Mouse (Mus musculus) macrophage (primary cell): ENCODE measurements around the gene Npcd. TPM values are rescaled to one million over a fixed set of nuclear protein-coding genes. Genes with fewer than 3 reads are reported as not detected.

Experiments
- H3K27ac ChIP-seq: fragments of 350-480 bp; formaldehyde crosslinking; 2 replicates; pipeline ENCODE4 v1.9.0; 2021
- H3K36me3 ChIP-seq: fragments of 350-480 bp; formaldehyde crosslinking; 2 replicates; pipeline ENCODE4 v1.9.0; 2021; ENCODE audit errors: inconsistent target
- H3K4me3 ChIP-seq: fragments of 350-480 bp; formaldehyde crosslinking; 2 replicates; pipeline ENCODE4 v1.9.0; 2021; ENCODE audit errors: inconsistent target
- H3K79me2 ChIP-seq: fragments of 350-480 bp; formaldehyde crosslinking; 2 replicates; pipeline ENCODE4 v1.9.0; 2021; ENCODE audit errors: inconsistent target
- WGBS: methylation state at CpG from one replicate; pipeline ENCODE4 v1.1.7; 2026; ENCODE audit warnings: inconsistent platforms; ENCODE audit not compliant: missing documents; 5-methylcytosine and 5-hydroxymethylcytosine counted together
- polyA plus RNA-seq: library from polyadenylated mRNA; stranded (reverse); fragments of 250-400 nt; gene quantifications from 3 replicates; pipeline ENCODE4 v1.2.4, GENCODE M21; 2018; ENCODE audit warnings: inconsistent platforms

Npcd gene
- polyA plus RNA-seq, 1 experiment from 2014 or later: not detected

DNA sequence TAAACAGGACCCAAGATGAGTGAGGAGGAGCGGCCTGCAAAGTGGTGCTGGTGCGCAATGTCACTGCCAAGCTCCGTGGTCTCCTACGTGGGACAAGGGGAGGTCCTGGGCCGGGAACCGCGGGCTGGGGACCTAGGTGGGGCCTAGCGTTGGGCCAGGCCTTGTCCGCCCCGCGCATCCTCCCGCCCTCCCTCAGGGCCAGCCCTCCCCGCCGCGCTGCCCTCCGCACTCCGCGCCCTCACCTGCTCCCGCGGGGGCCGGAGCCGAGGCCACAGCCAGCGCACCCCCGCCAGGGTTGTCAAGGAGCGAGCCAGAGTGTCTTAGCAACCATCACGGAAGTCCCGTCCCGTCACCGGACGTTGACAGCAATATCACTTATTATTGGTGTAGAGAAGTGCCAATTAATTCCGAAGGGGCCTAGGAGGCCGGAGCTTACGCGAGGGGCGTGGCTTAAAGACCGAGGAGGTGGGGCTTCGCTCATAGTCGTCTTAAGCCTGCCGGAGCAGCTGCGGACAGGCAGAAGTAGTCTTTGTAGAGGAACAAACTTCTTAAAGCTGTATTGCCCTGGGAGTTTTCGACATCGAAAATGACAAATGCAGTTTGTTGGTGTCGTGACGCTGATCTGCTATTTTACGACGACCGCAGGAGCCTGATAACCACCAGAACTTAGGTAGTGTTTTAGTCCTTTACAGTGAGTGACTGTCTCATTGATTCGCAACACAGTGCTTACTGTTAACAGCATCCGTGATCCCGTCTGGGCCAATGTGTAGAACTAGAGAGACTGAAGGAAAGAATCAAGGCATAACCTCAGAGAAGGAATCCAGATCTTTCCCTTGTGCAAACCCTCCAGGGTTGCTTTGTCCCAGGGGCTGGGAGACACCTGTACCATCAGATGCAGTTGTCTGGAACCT lies 59.7 kb downstream of the Npcd start:
- Histone ChIP-seq H3K36me3 (no peaks in the 10 kb centered on the region), H3K79me2 (peaks cover 25% of the 10 kb centered on the region; the same call in 1 of the 2 replicates), H3K4me3 (peak overlapping the region; percentile 85), H3K27ac (peak overlapping the region; percentile 16)
- WGBS: 1% methylated on average over 50 of the region's 50 CpGs

DNA sequence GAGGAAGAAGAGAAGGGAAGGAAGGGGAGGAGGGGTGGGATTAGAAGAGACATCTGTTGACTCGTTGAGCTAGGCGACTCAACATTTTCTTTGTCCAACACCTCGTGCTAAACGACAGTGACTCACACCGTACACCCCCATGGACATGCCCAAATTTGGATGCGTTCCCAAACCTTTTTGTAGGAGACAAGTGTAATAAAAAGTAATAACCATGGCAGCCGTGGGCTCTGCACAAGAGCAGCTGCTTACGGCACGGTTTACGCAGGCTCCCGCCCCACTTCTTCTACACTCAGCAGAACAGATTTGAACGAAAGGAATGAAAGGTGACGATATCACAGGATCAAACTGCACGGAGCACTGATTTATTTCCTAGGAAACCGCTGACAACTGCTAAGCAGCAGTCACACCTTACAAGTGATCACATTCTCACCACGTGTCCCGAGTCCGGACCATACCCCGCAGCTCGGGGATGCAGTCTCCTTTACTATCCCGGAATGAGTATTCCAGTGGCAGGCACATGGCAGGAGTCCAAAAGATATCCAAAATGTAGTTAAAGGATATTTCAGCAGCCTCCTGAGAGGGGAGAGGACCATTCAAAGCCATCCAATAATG lies 63.3 kb downstream of the Npcd start:
- H3K36me3 ChIP-seq: no peaks in the 10 kb centered on the region
- H3K79me2 ChIP-seq: peaks cover 31% of the 10 kb centered on the region; the same call in 1 of the 2 replicates
- H3K27ac ChIP-seq: no peak overlapping the region
- no peak overlapping the region for H3K4me3 ChIP-seq
- WGBS: 83% methylated on average over 21 of the region's 21 CpGs

DNA sequence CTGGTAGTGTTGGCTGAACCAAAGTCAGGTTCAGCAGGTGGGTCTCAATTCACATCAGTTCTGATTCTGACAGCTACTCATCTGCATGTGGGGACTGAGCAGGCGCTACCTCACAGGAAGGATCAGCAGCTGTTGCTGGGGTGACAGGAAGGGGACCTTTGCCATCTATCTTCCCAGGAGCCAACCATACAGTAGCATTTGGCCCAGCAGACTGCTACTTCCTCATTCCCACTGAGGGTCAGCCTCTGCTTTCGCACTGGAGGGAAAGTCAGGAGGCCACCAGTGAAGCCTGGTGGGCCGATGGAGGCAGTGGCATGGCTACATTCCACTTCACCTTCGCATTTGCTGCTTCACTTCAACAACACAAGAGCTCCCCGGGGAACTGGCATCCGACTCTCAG lies 65.7 kb downstream of the Npcd start:
- peaks cover 25% of the 10 kb centered on the region; the same call in 1 of the 2 replicates for H3K79me2 ChIP-seq
- peak overlapping the region; percentile 3; the same call in 1 of the 2 replicates for H3K4me3 ChIP-seq
- H3K27ac ChIP-seq: peak overlapping the region; percentile 38; the same call in 1 of the 2 replicates
- WGBS: 6% methylated on average over 6 of the region's 6 CpGs
- H3K36me3 ChIP-seq: no peaks in the 10 kb centered on the region

DNA sequence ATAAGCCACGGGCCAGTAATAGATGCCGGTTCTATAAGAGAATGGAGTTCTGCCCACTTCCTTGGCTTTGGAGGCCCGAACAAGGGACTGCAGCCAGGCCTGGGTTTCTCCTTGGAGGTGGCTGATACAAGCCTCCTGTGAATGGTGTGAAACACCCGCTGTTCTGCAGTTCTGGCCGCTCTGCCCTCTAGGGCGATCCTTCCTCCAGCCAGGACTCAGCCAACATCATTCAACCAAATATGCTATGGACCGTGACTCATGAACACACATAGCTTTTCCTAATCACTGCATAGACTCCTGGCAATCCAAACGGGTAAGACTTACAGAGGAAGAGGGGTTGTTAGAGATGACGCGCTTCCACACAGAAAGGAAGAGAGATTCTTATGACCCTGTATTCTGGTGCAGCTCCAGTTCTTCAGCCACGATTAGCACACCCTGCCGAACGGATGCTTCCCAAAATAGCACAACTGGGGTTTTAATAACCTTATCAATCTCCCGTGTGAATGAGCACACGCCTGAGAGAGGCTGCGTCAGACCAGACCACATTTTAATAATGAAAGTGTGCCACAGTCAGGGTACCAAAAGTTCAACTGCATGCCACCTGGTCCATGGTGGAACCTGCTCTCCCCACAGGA lies 66.6 kb downstream of the Npcd start:
- peaks cover 20% of the 10 kb centered on the region; the same call in 1 of the 2 replicates for H3K79me2 ChIP-seq
- H3K36me3 ChIP-seq: peaks cover 6% of the 10 kb centered on the region; the same call in 1 of the 2 replicates
- no peak overlapping the region for H3K27ac ChIP-seq
- no peak overlapping the region for H3K4me3 ChIP-seq
- WGBS: 80% methylated on average over 16 of the region's 16 CpGs

DNA sequence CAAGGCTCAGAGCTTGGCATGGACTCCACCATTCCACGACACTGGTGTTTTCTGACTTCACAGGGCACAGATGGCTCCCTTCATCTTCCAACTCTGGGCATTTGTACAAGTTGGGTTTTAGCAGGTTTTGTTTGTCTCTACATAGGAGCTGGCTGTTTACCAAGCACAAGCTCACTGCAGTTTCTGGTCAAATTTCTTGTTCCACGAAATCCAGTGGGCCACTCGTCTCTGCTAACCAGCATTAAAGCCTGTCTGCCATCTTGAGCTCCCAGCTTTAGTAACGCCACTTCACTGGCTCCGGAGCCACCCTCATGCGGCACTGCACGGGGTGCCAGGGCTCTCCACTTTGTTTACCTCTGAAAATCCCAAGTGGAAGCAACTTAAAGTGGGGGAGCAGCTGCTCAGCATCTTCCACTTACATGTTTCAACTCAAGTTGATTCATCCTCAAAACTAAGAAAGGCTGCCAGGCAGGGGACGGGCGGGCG lies 67.4 kb downstream of the Npcd start:
- no peak overlapping the region for H3K4me3 ChIP-seq
- peaks cover 6% of the 10 kb centered on the region; the same call in 1 of the 2 replicates for H3K36me3 ChIP-seq
- 93% methylated on average over 10 of the region's 10 CpGs for WGBS
- no peak overlapping the region for H3K27ac ChIP-seq
- H3K79me2 ChIP-seq: peaks cover 16% of the 10 kb centered on the region; the same call in 1 of the 2 replicates

DNA sequence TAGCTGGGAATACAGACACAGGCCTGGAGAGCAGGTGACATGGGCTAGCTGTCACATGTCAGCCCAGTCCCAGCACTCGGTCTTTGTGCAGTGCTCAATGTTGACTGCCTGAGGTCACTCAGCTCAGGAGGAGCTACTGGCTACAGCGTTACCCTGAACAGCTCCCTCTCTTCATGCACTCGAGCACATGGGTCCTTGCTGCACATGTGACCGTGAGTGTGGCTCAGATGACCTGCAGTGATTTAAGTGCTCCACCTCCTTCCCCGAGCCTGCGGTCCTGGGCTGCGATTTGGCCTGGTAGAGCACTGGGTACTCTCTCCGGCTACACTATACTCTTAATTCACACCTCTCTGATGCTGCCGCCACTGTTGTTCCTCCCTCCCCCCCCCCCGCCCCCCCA lies 67.9 kb downstream of the Npcd start:
- H3K36me3 ChIP-seq: peaks cover 6% of the 10 kb centered on the region; the same call in 1 of the 2 replicates
- 94% methylated on average over 8 of the region's 10 CpGs for WGBS
- no peak overlapping the region for H3K4me3 ChIP-seq
- H3K79me2 ChIP-seq: peaks cover 11% of the 10 kb centered on the region; the same call in 1 of the 2 replicates
- H3K27ac ChIP-seq: no peak overlapping the region

DNA sequence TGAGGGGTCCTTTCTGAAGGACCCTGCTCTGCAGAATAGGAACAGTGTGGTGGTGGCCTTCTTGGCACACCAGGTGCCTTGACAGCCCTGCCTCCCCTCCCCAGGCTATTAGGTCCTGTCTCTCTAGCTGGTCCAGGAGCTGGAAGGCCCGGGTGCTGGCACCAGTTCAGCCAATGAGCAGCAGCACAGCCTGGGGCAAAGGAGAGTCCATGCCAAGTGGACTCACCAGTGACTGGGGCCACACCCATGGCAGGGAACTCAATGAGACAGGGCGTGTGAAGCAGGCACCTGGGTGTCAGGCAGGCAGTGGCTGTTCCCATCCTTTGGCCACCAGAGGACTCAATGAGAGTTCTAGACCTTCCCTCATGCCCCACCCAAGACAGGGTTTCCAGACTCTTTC lies 68.7 kb downstream of the Npcd start:
- Histone ChIP-seq H3K79me2 (peaks cover 6% of the 10 kb centered on the region; the same call in 1 of the 2 replicates), H3K36me3 (peaks cover 6% of the 10 kb centered on the region; the same call in 1 of the 2 replicates), H3K4me3 (no peak overlapping the region), H3K27ac (no peak overlapping the region)
- 92% methylated on average over 2 of the region's 2 CpGs for WGBS

DNA sequence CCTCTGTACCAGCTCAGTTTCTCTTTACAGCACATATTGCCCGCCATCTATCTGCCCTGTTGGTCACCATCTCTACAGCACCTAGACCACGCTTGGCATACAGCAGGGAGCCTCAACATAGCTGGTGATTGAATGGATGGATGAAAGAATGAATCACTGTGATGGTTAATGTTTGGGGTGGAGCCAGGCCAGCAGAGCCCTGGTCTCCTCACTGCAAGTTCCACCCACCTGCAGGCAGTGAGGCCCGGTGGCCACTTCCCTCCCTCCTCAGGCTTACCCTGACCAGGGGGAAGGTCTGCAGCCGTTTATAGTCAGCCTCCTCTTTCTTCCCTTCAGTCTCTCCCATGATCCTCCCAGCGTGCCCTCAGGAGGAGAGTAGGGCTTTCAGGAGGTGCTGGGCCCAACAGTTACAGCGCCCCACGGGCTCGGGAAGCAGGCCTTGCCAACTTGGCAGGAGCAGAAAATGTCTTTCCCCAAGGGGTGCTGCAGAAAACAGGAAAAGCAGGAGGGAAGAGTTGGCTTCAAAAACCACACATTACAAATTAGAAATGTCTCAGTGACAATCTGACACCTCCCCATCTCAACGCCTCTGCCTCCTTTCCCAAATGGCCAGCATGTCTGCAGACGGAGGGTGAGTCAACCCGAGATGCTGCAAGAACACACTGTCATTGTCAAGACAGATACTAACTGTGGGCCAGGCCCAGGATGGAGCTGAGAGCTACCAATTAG lies 69.3 kb downstream of the Npcd start:
- WGBS: 90% methylated on average over 11 of the region's 11 CpGs
- Histone ChIP-seq H3K79me2 (peaks cover 6% of the 10 kb centered on the region; the same call in 1 of the 2 replicates), H3K27ac (no peak overlapping the region), H3K36me3 (peaks cover 6% of the 10 kb centered on the region; the same call in 1 of the 2 replicates), H3K4me3 (no peak overlapping the region)

DNA sequence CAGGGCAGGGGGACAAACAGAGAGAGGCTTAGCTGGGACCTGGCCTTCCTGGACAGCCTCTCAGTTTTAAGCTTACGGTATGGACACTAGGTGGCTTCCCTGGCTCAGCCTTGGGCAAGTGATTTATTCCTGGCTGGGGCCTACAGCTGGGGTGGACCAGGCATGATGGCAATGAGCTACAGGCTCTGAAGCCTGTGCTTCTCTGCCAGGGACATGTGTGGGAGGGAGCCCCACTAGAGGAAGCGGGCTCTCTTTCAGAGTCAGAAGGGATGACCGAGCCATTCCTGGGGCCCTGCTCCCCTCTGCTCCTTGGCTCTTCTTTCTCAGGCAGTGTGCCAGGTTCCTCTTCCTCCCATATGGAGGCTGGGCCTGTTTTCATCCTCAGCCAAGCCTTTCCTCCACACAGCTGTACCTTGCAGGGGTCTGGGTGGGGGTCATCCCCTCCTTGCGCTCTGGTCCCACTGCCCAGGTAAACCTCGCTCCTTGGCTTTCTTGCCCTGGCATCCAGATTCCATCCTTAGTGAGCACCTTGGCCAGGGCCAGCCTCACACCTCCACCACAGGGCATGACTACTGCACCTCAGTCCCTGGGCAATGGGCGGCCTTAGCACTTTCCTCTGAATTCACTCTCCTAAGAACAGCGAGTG lies 70.3 kb downstream of the Npcd start:
- WGBS: 92% methylated on average over 7 of the region's 7 CpGs
- Histone ChIP-seq H3K36me3 (peaks cover 6% of the 10 kb centered on the region; the same call in 1 of the 2 replicates), H3K27ac (no peak overlapping the region), H3K79me2 (peaks cover 6% of the 10 kb centered on the region; the same call in 1 of the 2 replicates), H3K4me3 (no peak overlapping the region)

DNA sequence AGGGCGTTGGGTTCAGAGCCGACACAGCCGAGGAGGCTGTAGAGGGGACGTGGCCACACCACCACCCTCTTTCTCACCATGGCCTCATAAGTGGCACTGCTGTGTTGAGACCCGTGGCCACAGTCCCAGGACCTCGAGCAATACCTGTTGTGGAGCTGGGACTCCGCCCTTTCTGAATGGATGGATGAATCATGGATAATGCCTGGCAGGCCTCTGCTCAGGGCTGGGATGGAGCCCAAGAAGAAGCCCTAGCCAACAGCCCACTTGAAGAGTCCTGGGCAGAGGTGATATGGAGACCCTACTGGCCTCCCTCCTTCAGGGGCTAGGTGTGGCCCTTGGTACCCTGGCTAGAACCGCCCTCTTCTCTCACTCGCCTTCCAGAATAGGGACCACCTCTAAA lies 71.0 kb downstream of the Npcd start:
- no peak overlapping the region for H3K4me3 ChIP-seq
- H3K27ac ChIP-seq: no peak overlapping the region
- 96% methylated on average over 9 of the region's 9 CpGs for WGBS
- peaks cover 6% of the 10 kb centered on the region; the same call in 1 of the 2 replicates for H3K79me2 ChIP-seq
- peaks cover 6% of the 10 kb centered on the region; the same call in 1 of the 2 replicates for H3K36me3 ChIP-seq

DNA sequence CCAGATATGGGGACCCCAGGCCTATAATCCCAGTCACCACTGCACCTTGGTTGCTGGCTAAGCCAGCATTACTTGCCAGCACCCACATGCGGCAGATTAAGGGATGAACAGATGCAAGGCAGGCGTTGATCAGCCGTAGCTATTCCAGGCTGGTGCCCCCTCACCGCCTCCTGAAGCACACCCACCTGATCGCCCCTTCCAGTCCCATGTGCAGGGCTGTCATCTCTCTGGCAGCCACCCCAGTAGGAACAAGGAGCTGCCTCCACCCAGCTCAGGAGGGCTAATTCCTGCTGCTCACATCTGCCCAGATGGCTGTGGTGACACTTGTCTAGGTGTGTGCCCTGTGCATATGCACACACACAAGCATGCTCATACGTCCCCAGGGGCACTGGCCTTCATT lies 73.1 kb downstream of the Npcd start:
- H3K4me3 ChIP-seq: no peak overlapping the region
- WGBS: 91% methylated on average over 6 of the region's 6 CpGs
- no peaks in the 10 kb centered on the region for H3K79me2 ChIP-seq
- peaks cover 6% of the 10 kb centered on the region; the same call in 1 of the 2 replicates for H3K36me3 ChIP-seq
- H3K27ac ChIP-seq: no peak overlapping the region

DNA sequence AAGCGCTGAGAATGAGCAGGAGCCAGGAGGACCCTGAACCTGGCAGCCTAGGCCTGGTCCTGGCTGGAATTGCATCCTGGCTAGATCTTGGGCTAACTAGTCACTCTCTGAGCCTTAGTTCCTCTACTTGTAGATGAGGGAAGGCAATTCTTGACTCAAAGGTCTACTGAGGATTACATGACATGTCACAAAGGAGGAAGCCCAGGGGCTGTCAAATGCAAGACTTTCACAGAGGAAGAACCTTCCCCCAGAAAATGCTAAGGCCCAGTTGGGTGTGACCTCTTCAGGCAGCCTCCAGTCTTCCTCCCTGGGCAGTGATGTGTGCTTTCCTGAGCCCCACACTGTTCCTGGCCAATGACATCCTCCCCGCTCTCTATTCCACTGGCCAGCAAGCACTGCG lies 76.9 kb downstream of the Npcd start:
- no peak overlapping the region for H3K4me3 ChIP-seq
- H3K27ac ChIP-seq: no peak overlapping the region
- no peaks in the 10 kb centered on the region for H3K79me2 ChIP-seq
- WGBS: 68% methylated on average over 3 of the region's 3 CpGs
- no peaks in the 10 kb centered on the region for H3K36me3 ChIP-seq

DNA sequence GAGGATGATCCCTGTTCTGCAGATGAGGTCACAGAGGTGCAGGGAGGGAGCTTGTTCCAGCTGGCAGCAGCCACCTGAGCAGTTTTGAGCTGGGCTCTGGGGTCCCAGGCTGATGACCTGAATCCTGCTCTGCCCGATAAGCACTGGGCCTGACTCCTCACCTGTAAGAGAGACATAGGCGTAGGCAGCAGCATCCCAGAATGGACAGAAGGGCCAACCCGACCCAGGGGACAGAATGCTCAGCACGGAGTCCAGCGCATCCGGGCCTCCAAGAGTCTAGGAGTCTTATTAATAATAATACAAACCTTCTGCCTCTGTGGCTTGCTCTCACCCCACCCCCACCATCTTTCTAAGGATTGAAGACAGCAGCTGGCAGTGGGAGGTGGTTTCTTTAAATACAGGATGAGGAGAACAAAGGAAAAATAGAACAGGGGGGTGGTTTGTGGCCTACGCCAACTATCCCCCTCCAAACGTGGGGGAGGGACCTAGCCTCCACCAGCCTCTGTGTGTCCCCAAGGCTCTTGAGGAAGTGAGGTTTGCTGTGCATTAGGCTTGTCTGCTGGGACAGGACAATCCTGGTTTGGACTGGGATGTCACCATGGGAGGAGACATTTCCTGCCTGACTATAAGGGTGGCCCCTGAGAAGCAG lies 77.9 kb downstream of the Npcd start:
- 77% methylated on average over 8 of the region's 8 CpGs for WGBS
- H3K36me3 ChIP-seq: no peaks in the 10 kb centered on the region
- no peak overlapping the region for H3K27ac ChIP-seq
- H3K79me2 ChIP-seq: no peaks in the 10 kb centered on the region
- no peak overlapping the region for H3K4me3 ChIP-seq
